Mouse (Mus musculus): ENCODE results near the gene Dbx1.

Dbx1 gene

DNA sequence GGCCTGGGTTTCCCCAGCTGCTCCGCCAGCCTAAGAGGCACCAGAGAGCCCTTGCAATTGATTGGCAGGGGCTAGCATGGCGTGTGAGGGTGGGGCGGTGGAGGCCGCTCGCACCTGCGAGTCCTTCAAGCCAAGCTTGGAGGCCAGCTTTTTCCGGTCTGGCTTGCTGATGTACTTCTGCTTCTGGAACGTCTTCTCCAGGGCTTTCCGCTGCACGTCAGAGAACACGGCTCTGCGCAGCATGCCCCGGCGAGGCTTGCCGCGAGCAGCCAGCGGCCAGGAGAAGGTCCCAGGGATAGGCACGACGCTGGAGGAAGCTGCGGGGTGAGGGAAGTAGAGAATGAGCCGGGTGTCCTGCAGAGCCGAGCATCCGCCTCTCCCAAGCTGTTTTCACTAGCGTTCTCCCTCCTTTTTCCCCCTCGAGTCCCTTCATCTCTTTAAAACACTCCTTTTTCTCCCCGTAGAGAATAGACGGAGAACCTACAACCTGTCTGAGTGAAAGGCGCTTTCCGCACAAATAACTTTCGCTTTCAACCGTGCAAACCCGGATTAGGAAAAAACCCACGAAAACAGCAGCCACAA lies 3.2 kb downstream of the Dbx1 start:
- 2% methylated on average over 33 of the region's 33 CpGs for WGBS

GRCm38 (mm10) chr7:49632391-49632790 lies 4.3 kb downstream of the Dbx1 start:
- WGBS = 5% methylated on average over 24 of the region's 24 CpGs

DNA sequence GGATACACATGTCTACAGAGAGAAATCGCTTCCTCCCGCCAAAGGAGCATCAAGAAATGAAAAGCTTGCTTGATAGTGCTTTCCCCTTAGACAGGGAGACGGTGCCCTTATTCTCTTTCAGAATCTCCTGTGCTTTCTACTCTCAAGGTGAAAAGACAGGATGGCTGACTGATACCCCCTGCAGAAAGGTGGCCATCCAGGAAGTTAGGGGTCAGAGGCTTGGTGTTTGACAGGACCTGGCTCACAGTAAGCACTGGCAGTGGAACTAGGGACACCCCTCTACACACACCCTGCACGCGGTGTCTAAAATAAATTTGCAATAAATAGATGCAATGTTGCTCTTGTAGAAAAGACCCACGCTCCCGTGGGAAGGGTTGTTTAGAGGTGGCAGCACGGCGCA lies 4.8 kb downstream of the Dbx1 start:
- whole genome bisulfite sequencing = 21% methylated on average over 9 of the region's 9 CpGs

DNA sequence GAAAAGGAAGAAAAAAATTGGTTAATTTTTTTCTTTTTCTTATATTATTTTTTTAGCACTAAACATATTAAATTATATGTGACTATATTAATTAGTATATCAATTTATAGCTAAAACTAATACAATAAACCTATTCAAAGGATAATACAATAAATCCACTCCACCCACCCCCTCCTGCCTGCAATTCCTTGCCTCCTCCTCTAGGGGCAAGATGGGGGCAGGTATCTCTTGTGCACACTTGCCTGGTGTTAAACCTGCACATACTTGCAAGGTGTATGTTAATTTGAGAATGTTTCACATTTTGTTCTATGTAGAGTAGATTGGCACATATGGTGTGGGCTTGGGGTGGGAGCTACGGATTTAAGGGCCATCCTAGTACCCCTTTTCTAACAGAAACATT lies 16.5 kb downstream of the Dbx1 start:
- WGBS = 94% methylated on average over 1 of the region's 1 CpGs

GRCm38 (mm10) chr7:49617087-49617486 lies 19.6 kb downstream of the Dbx1 start:
- 76% methylated on average over 4 of the region's 4 CpGs for WGBS

DNA sequence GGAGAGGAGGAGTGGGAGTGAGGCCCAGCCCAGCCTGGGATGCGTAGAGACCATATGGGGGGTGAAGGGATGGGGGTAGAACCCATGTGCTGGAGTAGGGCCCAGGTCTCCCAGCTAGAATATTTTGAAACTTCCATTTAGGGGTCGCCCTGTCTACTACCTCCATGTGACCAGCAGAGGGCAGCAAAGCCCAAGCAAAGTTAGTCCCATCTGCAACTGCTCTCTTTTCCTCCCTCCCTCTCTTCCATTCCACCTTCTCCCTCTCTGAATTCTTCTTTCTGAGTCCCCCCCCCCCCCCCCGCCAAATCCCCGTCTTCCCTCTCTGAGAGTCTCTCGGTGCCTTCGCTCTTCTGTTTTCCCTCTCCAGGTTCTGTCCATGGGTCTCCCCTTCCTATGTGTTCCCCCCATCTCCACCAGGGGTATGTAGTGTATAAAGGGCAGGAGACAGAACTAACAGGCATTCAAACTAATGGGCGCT lies 20.4 kb downstream of the Dbx1 start:
- 5% methylated on average over 7 of the region's 7 CpGs for WGBS

- 79% methylated on average over 15 of the region's 15 CpGs for WGBS
Measured at GRCm38 (mm10) chr7:49604965-49605795, 31.5 kb downstream of the Dbx1 start.

GRCm38 (mm10) chr7:49604244-49604643 lies 32.4 kb downstream of the Dbx1 start:
- WGBS = 89% methylated on average over 14 of the region's 14 CpGs

DNA sequence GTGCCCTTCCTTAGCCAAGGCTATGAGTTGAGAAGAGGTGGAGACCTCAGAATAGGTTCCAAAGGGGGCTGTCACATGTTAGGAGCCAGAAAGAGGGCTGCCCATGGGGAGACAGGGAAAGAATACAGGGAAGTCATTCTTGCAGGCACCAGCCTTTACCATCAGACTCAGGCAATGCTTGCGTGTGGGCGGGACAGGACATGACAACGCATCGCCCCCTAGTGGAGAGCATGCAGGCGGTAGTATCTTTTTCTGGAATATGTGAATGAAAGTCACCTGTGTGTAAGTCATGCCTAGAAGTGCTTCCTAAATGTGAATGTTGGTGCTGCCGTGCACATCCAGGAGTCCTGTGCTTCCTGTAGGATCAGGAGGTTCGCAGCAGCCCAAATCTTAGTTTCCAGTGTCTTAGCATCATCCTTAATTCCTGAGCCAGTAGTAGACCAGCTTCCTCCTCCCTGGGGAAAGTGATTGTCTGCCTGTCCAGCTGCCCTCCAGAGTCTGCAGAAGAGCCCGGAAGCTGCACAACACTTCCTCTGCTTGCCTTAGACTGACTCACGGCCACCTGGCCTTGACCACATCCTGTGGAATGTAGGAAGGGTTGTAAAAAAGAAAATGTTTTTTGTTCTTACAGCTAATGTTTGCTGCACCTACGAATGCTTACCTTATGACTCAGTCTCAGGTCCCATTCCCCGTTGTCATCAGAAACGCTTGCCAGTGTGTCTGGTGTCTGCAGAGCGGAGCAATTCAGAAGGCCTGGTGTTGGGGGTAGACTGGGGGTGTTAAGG lies 35.3 kb downstream of the Dbx1 start:
- 32% methylated on average over 13 of the region's 13 CpGs for WGBS

DNA sequence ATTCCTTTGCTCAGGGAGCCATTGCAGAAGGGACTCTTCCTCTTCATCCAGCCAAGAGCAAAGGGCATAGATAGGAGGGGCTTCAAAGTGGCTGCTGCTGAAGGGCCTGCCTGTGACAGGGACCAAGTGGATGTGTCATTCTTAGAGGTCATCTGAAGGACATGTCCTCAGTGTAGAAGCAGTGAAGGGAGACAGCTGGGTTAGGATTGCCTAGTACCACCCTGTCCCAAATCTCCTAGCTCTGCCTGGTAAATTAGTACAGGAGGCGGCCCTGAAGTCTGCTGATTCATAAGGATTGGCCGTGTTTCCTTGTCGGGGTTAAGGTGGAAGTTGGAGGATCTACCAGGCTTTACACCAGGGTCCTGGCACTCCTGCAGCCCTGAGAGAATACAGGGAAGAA lies 36.7 kb downstream of the Dbx1 start:
- 71% methylated on average over 3 of the region's 3 CpGs for WGBS

- 59% methylated on average over 13 of the region's 13 CpGs for WGBS
Measured at GRCm38 (mm10) chr7:49598225-49598624, 38.4 kb downstream of the Dbx1 start.

GRCm38 (mm10) chr7:49597776-49598175 lies 38.9 kb downstream of the Dbx1 start:
- 67% methylated on average over 3 of the region's 3 CpGs for WGBS

DNA sequence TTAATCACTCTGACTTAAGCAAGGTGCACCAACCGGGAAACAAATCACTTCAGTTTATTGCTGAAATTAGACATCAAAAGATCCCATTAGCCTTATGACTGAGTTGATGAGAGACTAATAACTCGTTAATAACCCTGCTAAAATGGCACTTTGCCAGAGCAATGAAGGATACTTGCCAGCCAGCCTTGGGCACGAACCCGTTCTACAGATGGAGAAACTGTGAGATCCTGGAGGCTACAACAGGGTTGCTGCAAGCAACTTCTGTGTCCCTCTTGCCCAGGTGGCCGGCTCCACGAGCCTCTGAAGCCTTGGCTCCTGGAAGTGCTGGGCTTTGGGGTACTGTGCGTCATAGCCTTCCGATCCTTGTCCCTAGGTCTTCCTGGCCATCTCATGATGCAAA lies 47.0 kb downstream of the Dbx1 start:
- 73% methylated on average over 8 of the region's 8 CpGs for WGBS

DNA sequence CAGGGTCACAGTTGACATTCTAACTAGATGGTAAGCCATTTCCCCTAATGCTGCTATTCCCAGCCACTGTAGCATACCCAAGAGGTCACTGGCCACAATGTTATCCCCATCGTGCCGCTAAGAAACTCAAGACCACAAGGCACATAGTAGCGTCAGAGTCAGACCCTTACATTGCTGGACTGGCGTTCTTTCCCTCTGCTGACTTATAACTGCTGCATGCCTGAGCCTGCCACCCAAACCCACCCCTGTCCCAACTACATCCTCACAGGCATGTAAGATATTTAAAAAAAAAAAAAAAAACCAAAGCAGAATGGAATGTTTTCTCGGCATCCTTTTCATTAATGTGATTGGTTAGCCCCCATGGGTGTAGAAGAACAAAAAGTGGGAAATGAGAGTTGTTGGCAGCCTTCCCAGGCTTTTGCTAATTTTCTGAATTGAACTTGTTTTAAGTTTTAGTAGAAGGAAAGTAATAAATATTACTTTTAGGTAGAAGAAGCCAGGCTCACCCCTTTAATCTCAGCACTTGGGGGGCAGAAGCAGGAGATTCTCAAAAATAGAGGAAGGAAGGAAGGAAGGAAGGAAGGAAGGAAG lies 50.0 kb downstream of the Dbx1 start:
- 67% methylated on average over 5 of the region's 5 CpGs for WGBS

DNA sequence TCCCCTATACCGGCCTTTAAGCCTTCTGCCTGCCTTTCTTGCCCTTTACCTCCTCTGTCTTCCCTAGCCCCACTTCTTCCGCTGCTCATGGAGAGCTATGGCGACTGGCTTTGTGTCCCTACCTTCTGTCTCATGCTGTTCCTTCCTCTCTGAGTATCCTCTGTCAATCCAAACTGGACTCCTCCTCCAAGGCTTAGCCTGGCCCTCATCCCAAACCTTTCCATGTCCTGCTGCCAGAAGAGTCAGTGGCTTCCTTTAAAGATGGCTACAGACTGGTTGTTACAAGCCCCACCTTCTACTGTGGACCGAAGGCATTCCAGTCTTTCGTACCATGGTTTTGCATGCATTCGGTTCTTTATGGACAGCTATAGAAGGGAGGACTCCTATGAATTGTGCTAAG lies 53.5 kb downstream of the Dbx1 start:
- WGBS = 82% methylated on average over 6 of the region's 6 CpGs

DNA sequence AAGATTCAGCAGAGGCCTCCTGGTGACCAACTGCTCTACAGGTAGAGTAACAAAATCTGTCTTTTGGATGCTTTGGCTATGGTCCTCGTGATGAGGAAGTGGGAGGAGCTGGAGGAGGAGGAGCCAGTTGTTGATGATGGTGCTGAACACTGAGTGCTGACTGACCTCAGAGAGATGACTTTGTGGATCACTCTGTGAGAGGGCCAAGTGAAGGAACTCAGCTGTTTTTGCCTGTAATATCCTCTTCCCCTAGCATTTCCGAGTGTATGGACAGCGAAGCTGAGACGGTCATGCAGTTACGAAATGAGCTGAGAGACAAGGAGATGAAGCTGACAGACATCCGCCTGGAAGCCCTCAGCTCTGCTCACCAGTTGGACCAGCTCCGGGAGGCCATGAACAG lies 54.1 kb downstream of the Dbx1 start:
- WGBS = 79% methylated on average over 7 of the region's 7 CpGs

DNA sequence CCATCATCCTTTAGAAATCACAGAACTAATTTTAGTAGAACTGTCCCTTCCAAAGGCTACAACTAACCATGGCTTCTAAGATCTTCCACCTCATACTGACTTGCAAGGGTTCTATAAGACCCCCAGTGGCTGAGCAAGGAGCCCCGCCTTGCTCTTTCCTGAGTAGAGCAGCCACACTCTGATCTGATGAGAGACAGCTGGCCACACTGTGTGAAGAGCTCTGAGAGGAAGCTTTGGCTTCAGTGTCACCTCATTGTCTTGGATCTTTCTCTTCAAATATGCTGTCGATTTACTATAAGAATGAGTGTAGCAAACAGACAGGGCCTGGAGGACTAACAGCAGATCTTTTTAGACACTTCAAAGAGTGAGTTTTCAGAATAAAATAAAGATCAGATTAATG lies 54.7 kb downstream of the Dbx1 start:
- WGBS = 82% methylated on average over 2 of the region's 2 CpGs

Measured in cerebral cortex, adult 2 months (tissue).